Mouse (Mus musculus) monocyte, adult 5-6 weeks (primary cell): ENCODE data around the gene Pcyt1a. TPM values are rescaled to one million over a fixed set of nuclear protein-coding genes. Genes with fewer than 3 reads are reported as not detected.

Experiments
- ATAC-seq: fragments of 153-309, 156-312 bp; replicated peaks from 2 replicates; pipeline ENCODE4 v1.8.0; 2017; ENCODE audit warnings: mild to moderate bottlenecking; ENCODE audit not compliant: low TSS enrichment, insufficient number of reproducible peaks, severe bottlenecking, poor library complexity, low FRiP score
- total RNA-seq: library from RNA; stranded (forward); fragments of 200-1000, 200-491, 200-594 nt; gene quantifications from 3 replicates; pipeline ENCODE4 v1.2.3, GENCODE M21; 2017

Gene Pcyt1a
- total RNA-seq, 1 experiment from 2014 or later: 76.1 TPM

GRCm38 (mm10) chr16:32502621-32503335 lies 72.1 kb downstream of the Pcyt1a start:
- ATAC-seq: no peak

- ATAC-seq: no peak
Measured at GRCm38 (mm10) chr16:32503633-32504032, 72.9 kb downstream of the Pcyt1a start.

- no peak for ATAC-seq
Measured at GRCm38 (mm10) chr16:32506298-32506697, 75.6 kb downstream of the Pcyt1a start.

- no peak for ATAC-seq
Measured at GRCm38 (mm10) chr16:32506868-32507267, 76.1 kb downstream of the Pcyt1a start.

- 0 out of 2 replicates have a peak, but pooled peaks have one; percentile 51 for ATAC-seq
Measured at GRCm38 (mm10) chr16:32507407-32507806, 76.7 kb downstream of the Pcyt1a start.

GRCm38 (mm10) chr16:32508035-32508434 lies 77.3 kb downstream of the Pcyt1a start:
- no peak for ATAC-seq

GRCm38 (mm10) chr16:32508506-32509065 lies 77.9 kb downstream of the Pcyt1a start:
- no peak for ATAC-seq

- ATAC-seq: no peak
Measured at GRCm38 (mm10) chr16:32509066-32509942, 78.6 kb downstream of the Pcyt1a start.

- no peak for ATAC-seq
Measured at GRCm38 (mm10) chr16:32510399-32511337, 79.9 kb downstream of the Pcyt1a start.

GRCm38 (mm10) chr16:32511338-32511734 lies 80.6 kb downstream of the Pcyt1a start:
- no peak for ATAC-seq

- ATAC-seq: no peak
Measured at GRCm38 (mm10) chr16:32511827-32512490, 81.2 kb downstream of the Pcyt1a start.

GRCm38 (mm10) chr16:32512921-32513320 lies 82.2 kb downstream of the Pcyt1a start:
- no peak for ATAC-seq

GRCm38 (mm10) chr16:32513401-32513800 lies 82.7 kb downstream of the Pcyt1a start:
- no peak for ATAC-seq

GRCm38 (mm10) chr16:32513948-32514347 lies 83.2 kb downstream of the Pcyt1a start:
- ATAC-seq: no peak

- ATAC-seq: no peak
Measured at GRCm38 (mm10) chr16:32516006-32516962, 85.6 kb downstream of the Pcyt1a start.

GRCm38 (mm10) chr16:32517785-32518481 lies 87.2 kb downstream of the Pcyt1a start:
- no peak for ATAC-seq
